Mouse (Mus musculus) T-helper 17 cell (primary cell): ENCODE measurements at regions not wholly inside any gene's neighbourhood (a gene's known extent, or its start where the extent isn't known, plus 50 kb on each side); places are given as distances from the start of the nearest gene placed in this dataset.
"Not testable (repeated sequence)": the region's sequence is repeated elsewhere in the genome, so short reads cannot be mapped to it uniquely, and the experiment has no call there.

ENCODE experiments used
- in situ Hi-C, 2 experiments: fragments of 300-600 bp; cut with MboI, MseI; formaldehyde crosslinking; loops; 1 replicate in 1 of 2; 2 replicates in 1 of 2; pipeline ENCODE4 v1.15.1; 2025; ENCODE audit warnings: high pct_unique_total_duplicates in 2 of 2

DNA sequence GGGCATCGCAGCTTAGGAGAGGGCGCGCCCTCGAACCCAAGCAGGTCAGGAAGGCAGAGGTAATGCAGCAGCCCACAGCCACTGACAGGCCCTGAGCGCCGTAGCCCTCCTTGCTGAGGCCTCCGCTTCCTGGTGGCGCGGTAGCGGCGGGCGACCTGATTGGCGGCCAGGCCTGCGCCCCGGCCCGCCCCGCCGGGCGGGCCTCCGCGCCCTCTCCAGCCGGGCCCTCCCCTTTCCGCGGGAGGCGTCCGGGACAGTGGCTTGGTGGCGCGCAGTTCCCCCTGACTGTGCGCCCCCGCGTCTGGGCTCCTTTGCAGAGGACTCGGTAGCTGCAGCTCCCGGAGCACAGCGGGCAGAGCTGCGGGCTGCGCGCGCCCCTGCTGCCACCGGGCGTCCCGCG is 242.1 kb downstream of the Gm21863 start:
- in situ Hi-C loops = not testable (repeated sequence)

DNA sequence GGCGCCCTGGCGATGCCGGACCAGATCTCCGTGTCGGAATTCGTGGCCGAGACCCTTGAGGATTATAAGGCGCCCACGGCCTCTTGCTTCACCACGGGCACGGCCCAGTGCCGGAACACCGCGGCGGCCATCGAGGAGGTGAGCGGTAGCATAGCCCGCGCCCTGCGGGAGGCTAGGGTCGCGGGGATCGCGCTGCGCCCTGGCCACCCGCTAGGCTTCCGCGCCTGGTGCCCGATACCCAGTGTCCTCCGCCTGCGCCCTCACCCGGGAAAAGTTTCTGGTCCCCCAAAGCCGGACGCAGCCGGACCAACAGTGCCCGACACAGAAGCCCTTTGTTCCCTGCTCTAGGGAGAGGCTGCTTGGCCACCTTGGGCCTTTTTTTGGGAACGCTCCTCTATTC is 242.6 kb downstream of the Gm21863 start:
- in situ Hi-C loops = not testable (repeated sequence)

DNA sequence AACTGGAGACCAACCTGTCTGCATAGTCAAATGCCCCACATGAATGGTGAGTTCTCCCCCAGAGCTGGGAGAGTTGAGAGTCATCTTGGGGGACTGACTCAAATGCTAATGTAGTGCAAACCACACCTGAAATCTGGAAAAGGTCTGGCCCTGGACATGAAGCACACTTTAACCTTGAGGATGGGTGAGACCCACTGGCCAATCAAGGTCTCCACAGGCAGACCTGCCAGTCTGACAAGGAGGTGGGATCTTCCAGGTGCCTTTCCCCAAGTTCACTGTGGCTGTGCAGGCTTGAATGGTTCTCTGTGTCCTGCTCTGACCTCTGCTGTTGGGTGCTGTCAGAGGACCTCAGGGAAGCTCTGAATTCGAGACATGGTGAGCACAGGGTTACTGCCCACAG is 269.6 kb downstream of the Gm21863 start:
- in situ Hi-C loops = not testable (repeated sequence)

DNA sequence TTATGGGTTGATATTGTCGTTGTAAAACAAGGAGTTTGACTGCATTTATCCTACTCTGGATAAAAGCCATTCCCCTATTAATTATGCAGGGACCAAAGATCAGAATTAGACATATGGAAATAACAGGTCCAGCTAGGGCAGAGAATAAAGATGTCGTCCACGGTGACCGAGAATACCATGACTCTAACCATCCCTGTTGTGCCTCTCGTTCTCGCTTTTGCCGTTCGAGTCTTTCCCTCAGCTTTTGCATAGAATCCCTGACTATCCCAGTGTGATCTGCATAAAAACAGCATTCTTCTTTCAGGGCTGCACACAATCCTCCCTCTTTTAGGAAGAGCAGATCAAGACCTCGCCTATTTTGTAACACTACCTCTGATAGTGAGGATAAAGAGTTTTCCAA is 272.5 kb downstream of the Gm21863 start:
- in situ Hi-C loops = not testable (repeated sequence)

DNA sequence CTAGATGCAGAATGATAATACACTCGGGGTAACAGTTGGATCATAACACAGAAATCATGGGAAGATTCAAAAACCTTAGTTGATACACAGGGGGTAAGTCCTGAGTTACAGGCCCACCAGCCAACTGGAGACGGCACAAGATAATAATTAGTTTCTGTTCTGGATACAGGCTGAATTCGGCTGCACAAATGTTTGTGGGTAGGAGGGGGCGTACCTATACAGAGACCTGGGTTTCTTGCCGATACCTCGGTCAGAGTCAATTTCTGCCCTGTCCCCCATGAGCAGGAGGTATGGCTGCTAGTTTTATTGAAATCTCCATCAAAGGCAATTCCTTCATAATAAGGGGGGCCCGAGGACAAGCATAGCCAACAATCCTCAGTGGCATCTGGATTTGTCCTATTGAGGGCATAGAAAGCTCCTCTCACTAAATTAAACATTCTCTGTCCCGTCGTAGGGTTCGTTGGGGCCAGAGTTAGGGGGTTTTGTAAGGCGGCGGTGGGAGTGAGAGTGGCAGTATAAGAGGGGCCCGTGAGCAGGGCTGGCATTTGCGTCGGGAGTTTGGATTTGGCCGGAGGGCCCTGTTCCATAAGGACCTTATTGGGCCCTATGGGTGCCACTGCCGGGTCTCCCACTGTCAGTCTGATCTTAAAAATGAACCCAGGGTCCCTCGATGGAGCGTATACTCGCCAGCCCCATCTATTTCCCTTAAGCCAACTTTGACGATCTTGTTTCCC is 273.3 kb downstream of the Gm21863 start:
- in situ Hi-C loops = not testable (repeated sequence)

DNA sequence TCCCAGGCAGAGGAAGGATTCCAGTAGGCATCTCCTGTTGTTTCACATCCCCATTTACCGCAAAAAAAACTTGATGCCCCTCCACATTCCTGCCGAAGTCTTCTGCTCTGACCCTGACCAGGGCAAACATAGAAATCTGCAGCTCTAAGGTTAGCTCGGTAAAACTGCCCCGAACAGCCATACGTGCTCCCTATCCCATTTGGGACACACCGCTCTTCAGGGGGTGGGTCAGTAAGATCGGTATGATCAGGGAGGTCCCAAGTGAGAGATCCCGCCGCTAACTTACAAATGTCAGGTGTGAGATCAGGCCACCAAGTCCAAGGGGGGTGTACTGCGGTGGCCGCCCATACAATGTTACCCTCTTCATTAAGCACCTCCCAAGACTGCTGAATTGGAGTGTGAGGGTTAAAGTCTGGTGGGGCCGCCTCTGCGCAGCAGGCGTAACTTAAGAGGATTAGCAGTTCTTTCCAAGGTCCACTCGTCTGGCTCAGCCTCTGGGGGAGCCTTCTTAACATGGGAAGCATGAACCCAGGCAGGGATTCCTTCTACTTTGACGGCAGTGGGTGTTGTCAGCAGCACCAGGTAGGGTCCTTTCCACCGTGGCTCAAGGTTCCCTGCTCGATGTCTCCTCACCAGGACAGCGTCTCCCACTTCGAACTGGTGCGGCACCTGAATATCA is 274.2 kb downstream of the Gm21863 start:
- in situ Hi-C loops = not testable (repeated sequence)

DNA sequence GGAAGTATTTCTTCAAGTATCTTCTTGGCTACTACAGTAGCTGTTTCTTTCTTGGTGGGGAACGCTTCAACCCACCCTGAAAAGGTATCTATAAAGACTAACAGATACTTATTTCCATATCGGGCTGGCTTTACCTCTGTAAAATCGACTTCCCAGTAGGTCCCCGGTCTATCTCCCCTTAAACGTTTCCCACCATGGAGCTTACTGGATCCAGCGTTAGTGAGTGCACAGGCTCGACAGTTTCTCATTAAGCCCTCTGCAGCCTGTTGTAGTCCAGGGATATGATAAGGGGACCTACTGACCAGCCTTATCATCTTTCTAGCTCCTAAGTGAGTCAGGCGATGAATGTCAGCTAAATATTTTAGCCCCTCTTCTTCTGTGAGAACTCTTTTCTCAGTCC is 275.1 kb downstream of the Gm21863 start:
- in situ Hi-C loops = not testable (repeated sequence)

DNA sequence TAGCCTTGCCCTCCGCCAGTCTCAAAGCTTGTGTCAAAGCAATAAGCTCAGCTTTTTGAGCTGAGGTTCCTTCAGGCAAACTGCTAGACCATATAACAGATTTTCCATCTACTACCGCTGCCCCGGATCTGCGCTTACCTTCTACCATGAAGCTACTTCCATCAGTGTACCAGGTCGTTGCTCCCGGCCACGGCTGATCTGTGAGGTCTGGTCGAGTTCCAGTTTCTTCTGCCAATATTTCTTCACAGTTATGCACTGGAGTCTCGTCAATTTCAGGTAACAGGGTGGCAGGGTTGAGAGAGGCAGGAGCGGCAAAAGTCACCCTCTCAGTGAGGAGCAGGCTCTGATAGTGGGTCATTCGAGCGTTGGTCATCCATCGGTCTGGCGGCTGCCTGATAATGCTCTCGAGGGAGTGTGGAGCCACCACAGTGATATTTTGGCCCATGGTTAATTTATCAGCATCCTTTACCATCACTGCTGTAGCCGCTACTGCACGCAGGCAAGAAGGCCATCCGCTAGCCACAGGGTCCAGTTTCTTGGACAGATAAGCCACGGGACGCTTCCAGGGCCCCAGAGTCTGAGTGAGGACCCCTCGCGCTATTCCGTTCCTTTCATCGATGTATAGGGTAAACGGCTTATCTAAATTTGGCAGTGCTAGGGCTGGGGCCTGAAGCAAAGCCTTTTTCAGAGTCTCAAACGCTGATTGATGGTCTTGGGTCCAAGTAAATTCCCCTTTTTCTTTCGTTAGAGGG is 276.0 kb downstream of the Gm21863 start:
- in situ Hi-C loops = loop anchor here in 1 of 2 experiments (5.0 kb wide), 1 partner anchor 1687 kb away; no protein-coding TSS in a partner anchor

GRCm38 (mm10) chr12:20230893-20231235 is 276.6 kb downstream of the Gm21863 start:
- in situ Hi-C loops = loop anchor here in 1 of 2 experiments (5.0 kb wide), 1 partner anchor 1686 kb away; no protein-coding TSS in a partner anchor

- in situ Hi-C loops = loop anchor here in 1 of 2 experiments (5.0 kb wide), 1 partner anchor 1686 kb away; no protein-coding TSS in a partner anchor
Observed at GRCm38 (mm10) chr12:20231528-20231927, 277.2 kb downstream of the Gm21863 start.

DNA sequence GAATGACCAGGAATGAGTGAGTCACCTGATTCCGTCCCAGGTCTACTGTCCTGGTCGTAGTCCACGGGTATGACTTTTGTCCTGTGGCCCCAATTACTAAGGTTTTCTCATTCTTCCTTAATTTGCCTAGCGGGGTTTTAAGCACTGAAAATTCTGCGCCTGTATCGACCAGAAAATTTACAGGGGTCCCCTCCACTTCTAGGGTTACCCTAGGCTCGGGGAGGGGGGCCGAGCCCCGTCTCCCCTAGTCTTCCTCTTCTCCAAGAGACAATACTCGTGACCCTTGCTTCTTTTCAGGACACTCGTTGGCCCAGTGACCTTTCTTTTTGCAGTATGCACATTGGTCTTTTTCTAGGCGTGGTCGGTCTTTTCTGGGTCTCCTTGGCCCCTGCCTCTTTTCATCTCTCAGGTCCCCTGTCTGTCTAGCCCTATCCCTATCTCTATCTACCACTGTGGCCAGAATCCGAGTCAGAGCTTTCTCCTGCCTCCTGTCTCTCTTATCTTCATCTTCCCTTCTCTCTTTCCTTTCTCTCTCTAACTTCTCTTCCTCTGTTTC is 277.8 kb downstream of the Gm21863 start:
- in situ Hi-C loops = loop anchor here in 1 of 2 experiments (5.0 kb wide), 1 partner anchor 1685 kb away; no protein-coding TSS in a partner anchor

- in situ Hi-C loops = loop anchor here in 1 of 2 experiments (5.0 kb wide), 1 partner anchor 1684 kb away; no protein-coding TSS in a partner anchor
Observed at GRCm38 (mm10) chr12:20232746-20233453, 278.6 kb downstream of the Gm21863 start.

GRCm38 (mm10) chr12:20233454-20233831 is 279.1 kb downstream of the Gm21863 start:
- in situ Hi-C loops = loop anchor here in 1 of 2 experiments (5.0 kb wide), 1 partner anchor 1684 kb away; no protein-coding TSS in a partner anchor

GRCm38 (mm10) chr12:20233871-20234307 is 279.6 kb downstream of the Gm21863 start:
- in situ Hi-C loops = loop anchor here in 1 of 2 experiments (5.0 kb wide), 1 partner anchor 1683 kb away; no protein-coding TSS in a partner anchor
